Mouse (Mus musculus) gastrocnemius, adult 18-20 months (tissue): Measurements from ENCODE around the gene Slc25a21. TPM values are rescaled to one million over a fixed set of nuclear protein-coding genes. Genes with fewer than 3 reads are reported as not detected.

ENCODE experiments used
- DNase-seq: peaks from one replicate; pipeline ENCODE4 v3.0.0; 2021; ENCODE audit warnings: low spot score
- total RNA-seq, 2 experiments: library from RNA; stranded (reverse); gene quantifications; 2 replicates each; pipeline ENCODE4 v1.2.3; 2021

Slc25a21 gene
- total RNA-seq, 2 experiments from 2014 or later: 0.33 TPM; not detected in 1

- DNase-seq: no peak
Measured at GRCm38 (mm10) chr12:56779621-56780020, 417.7 kb downstream of the Slc25a21 start.

- no peak for DNase-seq
Measured at GRCm38 (mm10) chr12:56773941-56774340, 423.3 kb downstream of the Slc25a21 start.

- DNase-seq: no peak
Measured at GRCm38 (mm10) chr12:56769421-56769820, 427.9 kb downstream of the Slc25a21 start.

- no peak for DNase-seq
Measured at GRCm38 (mm10) chr12:56767474-56767873, 429.8 kb downstream of the Slc25a21 start.

- no peak for DNase-seq
Measured at GRCm38 (mm10) chr12:56737104-56737503, 460.2 kb downstream of the Slc25a21 start.

GRCm38 (mm10) chr12:56727631-56728030, 469.6 kb downstream of the Slc25a21 start:
- no peak for DNase-seq

- DNase-seq: no peak
Measured at GRCm38 (mm10) chr12:56718707-56719051, 478.6 kb downstream of the Slc25a21 start.

- no peak for DNase-seq
Measured at GRCm38 (mm10) chr12:56717971-56718706, 479.1 kb downstream of the Slc25a21 start.

GRCm38 (mm10) chr12:56701004-56701403, 496.3 kb downstream of the Slc25a21 start:
- no peak for DNase-seq

- no peak for DNase-seq
Measured at GRCm38 (mm10) chr12:56699915-56700900, 497.1 kb downstream of the Slc25a21 start.

- DNase-seq: no peak
Measured at GRCm38 (mm10) chr12:56699351-56699750, 497.9 kb downstream of the Slc25a21 start.

GRCm38 (mm10) chr12:56698191-56698980, 498.9 kb downstream of the Slc25a21 start:
- no peak for DNase-seq

- DNase-seq: no peak
Measured at GRCm38 (mm10) chr12:56697785-56698184, 499.5 kb downstream of the Slc25a21 start.

GRCm38 (mm10) chr12:56697011-56697740, 500.1 kb downstream of the Slc25a21 start:
- DNase-seq: no peak

- no peak for DNase-seq
Measured at GRCm38 (mm10) chr12:56696174-56697010, 500.9 kb downstream of the Slc25a21 start.

GRCm38 (mm10) chr12:56695358-56696173, 501.7 kb downstream of the Slc25a21 start:
- peak; percentile 78 for DNase-seq

GRCm38 (mm10) chr12:56694936-56695335, 502.3 kb downstream of the Slc25a21 start:
- DNase-seq: no peak

- no peak for DNase-seq
Measured at GRCm38 (mm10) chr12:56694361-56694760, 502.9 kb downstream of the Slc25a21 start.
